Mouse (Mus musculus): ENCODE results near the gene Irx4. TPM values are rescaled to one million over a fixed set of nuclear protein-coding genes. Genes with fewer than 3 reads are reported as not detected.

The Irx4 gene
- 0.93 and 1.1 TPM in 2 replicates for polyA plus RNA-seq (2016; fragmentation: Nextera tagmentation; extraction: Ambion mirVana)

DNA sequence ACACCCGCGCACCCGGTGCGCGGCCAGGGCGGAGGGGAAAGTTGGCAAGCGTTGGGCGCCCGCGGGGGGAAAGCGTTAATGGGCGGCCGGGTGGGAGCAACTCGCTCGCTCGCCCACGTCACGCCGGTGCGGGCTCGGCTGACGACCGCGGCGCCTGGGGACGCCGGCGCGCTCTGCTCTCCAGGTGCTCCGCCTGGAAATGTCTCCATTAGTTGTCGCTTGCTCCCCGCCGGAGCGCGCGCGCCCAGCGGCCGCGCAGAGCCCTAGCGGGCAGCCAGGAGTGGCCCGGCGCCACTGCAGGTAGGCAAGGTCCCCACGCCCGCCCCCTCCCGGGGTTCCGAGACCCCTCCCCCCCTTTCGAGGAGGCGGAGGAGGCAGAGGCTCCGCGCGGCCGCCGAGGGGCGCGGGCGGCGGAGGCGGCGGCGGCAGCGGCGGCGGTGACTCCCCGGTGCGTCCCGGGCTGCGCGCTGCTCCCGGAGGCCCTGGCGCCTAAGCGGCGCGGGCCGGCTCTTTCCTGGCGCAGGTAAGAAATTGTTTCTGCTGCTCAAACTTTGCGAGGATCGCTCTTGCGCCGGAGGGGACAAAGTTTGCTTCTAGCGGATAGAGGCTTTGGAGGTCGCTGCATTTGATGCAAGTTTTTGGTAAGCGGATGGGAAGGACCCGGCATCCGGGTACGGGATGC lies at the start of gene Irx4:
Gene Irx4 (plus strand): TSS at position 126 of the 682 bp plus-strand sequence.
- peaks cover 100% of the 10 kb centered on the region for H3K27me3 ChIP-seq (ENCODE audit: poor library complexity, severe bottlenecking)
- H3K4me3 ChIP-seq: peak within 1 kb of the TSS; percentile 50
- no peak within 1 kb of the TSS for H3K27ac ChIP-seq
- under 1% methylated on average over 86 of the region's 86 CpGs for WGBS
- DNase-seq (ENCODE audit: extremely low spot score, low spot score): no peak
- H3K36me3 ChIP-seq (replicated peaks): no peaks in the 10 kb centered on the region
- peaks cover 47% of the 10 kb centered on the region for H3K4me1 ChIP-seq
- no peaks in the 10 kb centered on the region for H3K9me3 ChIP-seq

DNA sequence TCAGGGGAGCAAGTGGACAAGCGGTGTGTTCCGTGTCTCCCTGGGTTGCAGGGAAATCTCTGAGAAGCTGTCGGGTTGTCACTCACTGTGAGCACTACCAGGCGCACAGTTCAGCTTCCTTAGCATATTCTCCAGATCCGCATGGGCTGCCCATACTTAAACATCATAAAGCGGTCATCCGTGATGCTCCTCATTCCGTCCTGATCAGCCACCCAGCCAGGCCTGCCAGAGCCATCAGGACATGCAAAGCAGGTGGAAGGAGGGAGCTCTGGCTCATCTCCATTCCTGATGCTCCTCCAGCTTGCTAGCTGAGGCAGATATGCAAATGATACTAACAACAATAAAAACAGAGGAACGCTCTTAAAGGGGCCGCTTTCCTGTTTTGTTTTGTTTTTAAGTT lies 46.0 kb upstream of the Irx4 start:
- Histone ChIP-seq H3K36me3 (replicated peaks) (no peaks in the 10 kb centered on the region), H3K9me3 (0 out of 2 replicates have a peak, but pooled peaks cover 7% of the 10 kb centered on the region), H3K27ac (no peak overlapping the region), H3K27me3 (ENCODE audit: poor library complexity, severe bottlenecking) (no peaks in the 10 kb centered on the region), H3K4me3 (no peak overlapping the region), H3K4me1 (no peaks in the 10 kb centered on the region)
- no peak for DNase-seq (ENCODE audit: extremely low spot score, low spot score)
- WGBS: 80% methylated on average over 10 of the region's 10 CpGs

DNA sequence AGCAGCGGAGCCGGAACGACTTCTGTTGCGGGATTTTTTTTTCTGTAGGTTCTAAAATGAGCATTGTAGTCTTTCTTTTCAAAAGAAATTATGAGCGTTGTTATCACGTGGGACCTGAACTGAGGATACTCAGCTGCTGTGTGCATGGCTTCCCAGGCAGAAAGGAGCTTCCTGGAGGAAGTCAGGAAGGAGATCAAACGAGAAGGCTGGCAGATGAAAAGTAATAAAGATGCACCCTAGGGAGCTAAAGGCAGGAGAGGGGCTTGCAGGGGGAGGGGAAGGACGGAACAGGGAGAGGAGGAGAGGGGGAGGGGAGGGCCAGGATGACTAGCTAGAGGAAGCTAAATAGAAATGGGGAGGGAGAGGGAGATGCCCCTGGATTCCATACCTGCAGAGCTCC lies 23.8 kb upstream of the Irx4 start:
- DNase-seq (ENCODE audit: extremely low spot score, low spot score): no peak
- Histone ChIP-seq H3K9me3 (no peaks in the 10 kb centered on the region), H3K4me1 (peaks cover 13% of the 10 kb centered on the region), H3K36me3 (replicated peaks) (no peaks in the 10 kb centered on the region), H3K4me3 (no peak overlapping the region), H3K27me3 (ENCODE audit: poor library complexity, severe bottlenecking) (no peaks in the 10 kb centered on the region), H3K27ac (no peak overlapping the region)
- WGBS: 62% methylated on average over 8 of the region's 8 CpGs

DNA sequence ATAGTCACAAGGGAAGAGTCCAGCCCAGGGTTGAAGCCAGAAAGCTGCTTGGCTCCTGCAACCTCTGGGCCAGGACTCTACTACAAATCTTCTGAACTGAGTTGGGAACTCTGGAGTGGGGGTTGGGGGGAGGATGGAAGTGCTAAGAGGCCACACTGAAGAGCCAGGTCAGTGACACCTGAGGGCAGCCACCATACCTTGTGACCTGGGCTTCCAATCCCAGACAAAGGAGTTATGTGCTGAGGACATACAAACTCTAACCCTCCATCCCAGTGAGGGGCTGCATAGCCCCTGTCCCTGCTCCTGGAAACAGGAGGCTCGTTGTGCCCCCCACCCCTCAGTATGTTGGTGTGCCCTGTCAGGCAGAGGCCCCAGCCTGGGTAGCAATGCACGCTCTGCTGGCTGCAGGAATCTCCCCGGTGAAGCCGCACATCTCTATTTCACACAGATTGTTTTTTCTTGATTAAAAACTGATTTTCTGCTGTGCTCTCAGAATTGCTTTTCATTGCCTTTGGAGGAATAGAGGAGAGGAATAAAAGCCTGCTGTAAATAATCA lies 21.0 kb upstream of the Irx4 start:
- no peak for DNase-seq (ENCODE audit: extremely low spot score, low spot score)
- Histone ChIP-seq H3K36me3 (replicated peaks) (no peaks in the 10 kb centered on the region), H3K27me3 (ENCODE audit: poor library complexity, severe bottlenecking) (no peaks in the 10 kb centered on the region), H3K4me1 (peaks cover 13% of the 10 kb centered on the region), H3K27ac (no peak overlapping the region), H3K9me3 (peaks cover 4% of the 10 kb centered on the region; the same call in 1 of the 2 replicates), H3K4me3 (no peak overlapping the region)
- WGBS: 80% methylated on average over 4 of the region's 4 CpGs

DNA sequence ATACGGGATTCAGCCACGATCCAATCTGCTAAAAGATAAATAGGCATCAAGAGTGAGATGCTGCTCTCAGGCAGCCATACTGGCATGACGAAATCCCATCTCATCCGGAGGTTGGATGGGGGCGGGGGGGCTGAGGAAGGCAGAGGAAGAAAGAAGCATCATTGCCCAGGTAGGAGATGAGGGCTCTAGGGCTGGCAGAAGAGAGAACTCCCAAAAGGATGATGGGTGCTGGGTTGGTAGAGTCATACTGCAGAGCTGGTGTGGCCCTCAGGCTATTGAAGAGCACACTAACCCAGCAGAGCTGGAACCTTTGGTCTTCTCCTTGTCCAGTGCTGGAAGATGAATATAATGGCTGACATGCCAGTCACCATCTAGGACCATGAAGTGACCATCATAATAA lies 17.7 kb upstream of the Irx4 start:
- Histone ChIP-seq H3K27me3 (ENCODE audit: poor library complexity, severe bottlenecking) (no peaks in the 10 kb centered on the region), H3K4me1 (peaks cover 8% of the 10 kb centered on the region), H3K4me3 (no peak overlapping the region), H3K36me3 (replicated peaks) (no peaks in the 10 kb centered on the region), H3K9me3 (peaks cover 4% of the 10 kb centered on the region; the same call in 1 of the 2 replicates), H3K27ac (no peak overlapping the region)
- no peak for DNase-seq (ENCODE audit: extremely low spot score, low spot score)
- WGBS: 91% methylated on average over 5 of the region's 5 CpGs

DNA sequence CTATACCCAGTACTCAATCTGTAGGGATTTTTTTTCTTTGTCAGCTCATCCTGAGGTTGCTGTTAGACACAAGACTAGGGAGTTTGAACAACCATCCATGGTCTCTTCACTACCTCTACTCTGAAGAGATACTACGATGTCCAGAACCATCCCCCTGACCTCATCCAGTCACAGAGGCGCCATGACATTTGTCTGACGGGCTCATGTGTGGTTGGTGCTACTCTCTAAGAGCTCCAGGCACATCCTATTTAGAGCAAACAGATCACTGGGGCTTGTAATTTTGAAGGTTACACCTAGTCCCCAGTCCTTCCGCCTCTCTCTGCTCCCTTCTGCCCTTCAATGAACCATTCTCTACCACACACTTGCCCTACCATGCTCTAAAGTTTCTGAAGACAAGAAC lies 13.3 kb upstream of the Irx4 start:
- Histone ChIP-seq H3K9me3 (peaks cover 4% of the 10 kb centered on the region; the same call in 1 of the 2 replicates), H3K36me3 (replicated peaks) (no peaks in the 10 kb centered on the region), H3K4me3 (no peak overlapping the region), H3K4me1 (no peaks in the 10 kb centered on the region), H3K27me3 (ENCODE audit: poor library complexity, severe bottlenecking) (peaks cover 11% of the 10 kb centered on the region), H3K27ac (no peak overlapping the region)
- DNase-seq (ENCODE audit: extremely low spot score, low spot score): no peak
- WGBS: 88% methylated on average over 4 of the region's 4 CpGs

DNA sequence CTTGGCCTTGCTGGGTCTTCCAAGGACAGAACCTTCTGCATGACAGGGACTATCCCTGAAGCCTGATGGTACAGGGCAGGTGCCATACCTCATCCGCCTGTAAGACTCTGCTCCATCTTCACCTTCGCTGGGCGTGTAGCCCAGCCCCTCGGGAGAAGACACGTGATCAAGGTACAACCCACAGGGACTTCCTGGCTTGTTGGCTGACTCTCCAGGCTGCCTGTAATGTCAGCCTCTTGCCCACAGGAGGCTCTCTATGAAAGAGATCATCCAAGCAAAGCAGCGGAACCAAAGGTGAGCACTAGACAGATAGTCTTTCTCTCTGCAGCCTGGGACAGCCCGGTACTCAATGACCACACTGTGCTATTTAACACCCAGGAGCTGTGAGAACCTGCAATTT lies 9.1 kb upstream of the Irx4 start:
- Histone ChIP-seq H3K4me1 (no peaks in the 10 kb centered on the region), H3K4me3 (no peak overlapping the region), H3K27ac (no peak overlapping the region), H3K27me3 (ENCODE audit: poor library complexity, severe bottlenecking) (peaks cover 41% of the 10 kb centered on the region), H3K9me3 (no peaks in the 10 kb centered on the region), H3K36me3 (replicated peaks) (no peaks in the 10 kb centered on the region)
- no peak for DNase-seq (ENCODE audit: extremely low spot score, low spot score)
- 42% methylated on average over 7 of the region's 7 CpGs for WGBS

DNA sequence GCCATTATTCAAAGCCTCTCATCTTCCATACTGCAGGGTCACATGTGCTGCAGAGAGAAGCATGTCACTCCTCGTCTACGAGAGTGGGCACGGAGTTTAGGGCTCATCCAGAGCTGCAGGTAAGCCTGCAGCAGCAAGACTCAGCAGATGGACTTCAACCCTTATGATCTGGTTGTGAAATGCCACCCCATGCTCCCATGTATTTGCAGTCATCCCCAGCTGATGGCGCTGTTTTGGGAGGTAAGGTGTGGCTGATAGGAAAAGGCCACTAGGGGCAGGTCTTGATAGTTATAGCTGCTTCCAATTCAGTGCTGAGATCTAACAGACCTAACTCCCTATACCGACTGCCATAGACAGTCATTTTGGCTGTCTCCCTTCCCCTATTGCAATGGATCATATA lies 8.3 kb upstream of the Irx4 start:
- Histone ChIP-seq H3K4me1 (no peaks in the 10 kb centered on the region), H3K27ac (no peak overlapping the region), H3K9me3 (no peaks in the 10 kb centered on the region), H3K36me3 (replicated peaks) (no peaks in the 10 kb centered on the region), H3K4me3 (no peak overlapping the region), H3K27me3 (ENCODE audit: poor library complexity, severe bottlenecking) (peaks cover 49% of the 10 kb centered on the region)
- DNase-seq (ENCODE audit: extremely low spot score, low spot score): no peak
- WGBS: 64% methylated on average over 5 of the region's 5 CpGs

DNA sequence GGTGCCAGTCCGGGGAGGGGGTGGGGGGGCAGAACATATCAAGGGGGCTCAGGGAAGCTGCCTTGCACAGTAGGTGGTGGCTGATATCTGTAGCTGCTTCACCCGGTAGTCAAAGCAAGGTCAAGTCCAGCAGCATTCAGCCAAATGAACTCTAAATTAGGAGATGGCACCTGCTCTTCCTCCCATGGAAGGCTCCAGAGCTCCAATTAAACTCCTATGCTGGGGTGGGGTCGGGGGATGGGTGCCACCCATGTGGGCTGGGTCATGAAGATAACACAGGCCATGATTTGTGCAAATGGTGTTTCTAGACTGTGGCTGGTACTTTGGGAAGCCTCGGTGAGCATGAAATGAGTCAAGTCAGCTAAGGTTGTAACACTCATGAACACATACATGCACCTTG lies 1.9 kb upstream of the Irx4 start:
- DNase-seq (ENCODE audit: extremely low spot score, low spot score): no peak
- H3K4me3 ChIP-seq: no peak overlapping the region
- H3K27ac ChIP-seq: no peak overlapping the region
- H3K36me3 ChIP-seq (replicated peaks): no peaks in the 10 kb centered on the region
- 54% methylated on average over 4 of the region's 4 CpGs for WGBS
- no peaks in the 10 kb centered on the region for H3K9me3 ChIP-seq
- peaks cover 27% of the 10 kb centered on the region for H3K4me1 ChIP-seq
- H3K27me3 ChIP-seq (ENCODE audit: poor library complexity, severe bottlenecking): peaks cover 96% of the 10 kb centered on the region

DNA sequence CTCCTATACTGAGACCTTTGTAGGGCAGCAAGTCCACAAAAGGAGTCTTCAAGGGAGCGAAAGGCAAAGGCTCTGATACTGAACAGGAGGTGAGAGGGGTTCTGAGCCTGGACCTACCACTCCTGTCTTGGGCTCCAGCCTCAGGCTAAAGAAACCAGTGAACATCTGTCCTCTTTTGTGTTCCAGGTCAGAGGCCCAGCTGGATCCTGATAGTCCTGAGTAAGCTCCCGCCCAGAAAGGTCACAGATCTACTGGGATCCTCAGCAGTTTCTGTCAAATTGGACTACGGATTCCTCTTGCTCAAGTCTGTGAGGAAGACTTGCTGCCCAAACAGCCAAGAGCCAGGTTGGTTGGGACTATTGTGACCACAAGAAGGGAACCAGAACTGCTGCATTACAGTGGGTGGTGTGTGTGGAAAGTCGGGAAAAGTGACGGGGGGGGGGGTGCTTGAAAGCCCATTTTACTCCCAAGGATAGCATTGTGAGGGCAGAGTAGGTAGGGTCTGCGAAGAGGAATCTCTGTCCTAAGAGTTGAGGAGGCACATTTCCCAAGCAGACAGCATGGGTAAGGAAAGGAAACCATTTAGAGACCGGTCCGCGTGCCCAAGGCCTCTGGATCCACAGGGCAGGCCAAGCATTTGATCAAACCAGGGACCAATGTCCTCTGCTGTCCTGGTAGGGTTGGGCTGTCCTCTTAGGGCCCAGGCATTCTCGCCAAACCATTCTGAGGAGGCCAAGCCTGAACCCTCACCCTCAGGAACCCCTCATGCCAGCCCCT lies 514 bp upstream of the Irx4 start:
- no peak overlapping the region for H3K27ac ChIP-seq
- peak overlapping the region; percentile 50 for H3K4me3 ChIP-seq
- DNase-seq (ENCODE audit: extremely low spot score, low spot score): no peak
- no peaks in the 10 kb centered on the region for H3K9me3 ChIP-seq
- 5% methylated on average over 10 of the region's 10 CpGs for WGBS
- peaks cover 99% of the 10 kb centered on the region for H3K27me3 ChIP-seq (ENCODE audit: poor library complexity, severe bottlenecking)
- no peaks in the 10 kb centered on the region for H3K36me3 ChIP-seq (replicated peaks)
- peaks cover 40% of the 10 kb centered on the region for H3K4me1 ChIP-seq

DNA sequence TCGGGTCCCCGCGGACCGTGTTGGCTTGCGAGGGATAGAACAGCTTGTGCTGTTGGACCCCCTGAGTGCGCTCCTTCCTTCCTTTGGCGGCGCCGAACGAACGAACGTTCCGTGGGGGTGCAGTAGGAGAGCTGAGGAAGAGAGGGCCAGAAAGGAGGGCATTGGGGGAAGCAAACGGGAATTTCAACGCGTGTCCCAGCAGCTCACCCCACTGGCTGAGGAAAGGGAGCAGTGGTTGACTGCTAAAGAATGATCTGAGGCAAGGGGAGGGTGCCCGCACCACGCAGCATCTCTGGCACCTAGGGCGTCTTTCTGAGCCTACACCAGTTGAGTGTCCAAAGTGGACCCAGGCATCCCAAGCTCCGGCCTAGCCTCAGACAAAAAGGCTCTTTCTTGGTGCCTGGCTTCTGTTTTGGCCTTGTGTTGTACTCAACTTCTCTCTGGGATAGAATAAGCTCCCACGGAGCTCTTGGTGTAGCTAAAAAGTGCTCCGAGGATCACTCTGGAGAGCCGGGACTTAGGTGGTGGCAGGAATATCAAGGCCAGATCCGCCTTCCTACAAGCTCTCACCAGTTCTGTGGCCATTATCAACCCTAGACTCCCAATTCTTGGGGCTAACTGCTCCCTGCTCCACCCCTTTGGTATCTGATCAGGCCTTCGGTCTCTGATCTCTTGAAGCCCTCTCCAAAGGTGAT lies 904 bp downstream of the Irx4 start:
- H3K36me3 ChIP-seq (replicated peaks): no peaks in the 10 kb centered on the region
- WGBS: 4% methylated on average over 25 of the region's 25 CpGs
- peaks cover 50% of the 10 kb centered on the region for H3K4me1 ChIP-seq
- H3K4me3 ChIP-seq: peak overlapping the region; percentile 50
- H3K27ac ChIP-seq: no peak overlapping the region
- H3K9me3 ChIP-seq: no peaks in the 10 kb centered on the region
- H3K27me3 ChIP-seq (ENCODE audit: poor library complexity, severe bottlenecking): peaks cover 100% of the 10 kb centered on the region
- DNase-seq (ENCODE audit: extremely low spot score, low spot score): no peak

DNA sequence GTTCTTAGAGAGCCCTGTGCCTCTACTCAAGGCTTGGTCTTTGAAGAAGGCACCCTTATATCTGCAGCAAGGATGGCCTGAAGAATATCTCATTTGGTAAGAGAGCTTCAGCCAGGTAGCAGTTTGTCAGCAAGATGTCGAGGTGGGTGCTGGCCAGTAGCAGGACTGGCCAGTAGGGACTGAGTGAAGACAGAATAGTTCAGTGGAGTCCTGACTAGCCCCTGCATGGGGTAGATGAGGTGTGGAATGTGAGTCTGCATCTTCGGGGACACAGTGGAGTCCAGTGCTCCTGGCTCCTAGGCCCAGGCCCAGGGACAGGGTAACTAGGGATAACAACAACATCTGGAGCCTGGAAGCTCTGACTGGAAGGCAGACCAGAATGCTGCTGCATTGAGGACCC lies 1.6 kb downstream of the Irx4 start:
- Histone ChIP-seq H3K27ac (no peak overlapping the region), H3K4me1 (peaks cover 50% of the 10 kb centered on the region), H3K27me3 (ENCODE audit: poor library complexity, severe bottlenecking) (peaks cover 100% of the 10 kb centered on the region), H3K36me3 (replicated peaks) (no peaks in the 10 kb centered on the region), H3K4me3 (no peak overlapping the region), H3K9me3 (no peaks in the 10 kb centered on the region)
- 12% methylated on average over 2 of the region's 2 CpGs for WGBS
- DNase-seq (ENCODE audit: extremely low spot score, low spot score): no peak

Measured in forebrain, embryonic 10.5 days (tissue).